Mouse (Mus musculus) T-helper 1 cell (primary cell): ENCODE measurements around the gene Gsap.
"Not testable (repeated sequence)": the region's sequence is repeated elsewhere in the genome, so short reads cannot be mapped to it uniquely, and the experiment has no call there.

ENCODE experiments used
- in situ Hi-C: fragments of 300-600 bp; cut with MboI, MseI; formaldehyde crosslinking; loops from one replicate; pipeline ENCODE4 v1.15.1; 2025; ENCODE audit warnings: high pct_unique_total_duplicates

Gene Gsap

DNA sequence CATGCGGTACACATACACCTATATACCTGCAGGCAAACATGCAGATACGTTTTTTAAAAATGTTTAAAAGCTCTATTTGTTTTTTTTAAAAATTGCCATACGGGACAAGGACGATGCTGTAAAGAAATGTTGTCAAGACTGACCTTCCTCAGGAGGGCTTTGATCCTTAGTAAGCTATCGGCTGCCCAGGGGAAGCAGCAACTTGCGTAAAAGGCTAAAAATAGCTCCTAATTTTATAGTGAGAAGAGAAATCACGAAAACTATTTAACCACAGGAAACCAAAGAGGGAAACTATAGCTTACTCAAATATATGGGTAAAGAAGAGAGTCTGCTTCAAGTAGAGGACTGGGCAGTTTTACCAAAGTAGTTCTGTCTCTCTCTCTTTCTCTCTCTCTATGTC lies 74.7 kb downstream of the Gsap start:
- in situ Hi-C loops: loop anchor here (5.0 to 10.0 kb wide), 2 partner anchors 157 to 374 kb away; no protein-coding TSS in a partner anchor

DNA sequence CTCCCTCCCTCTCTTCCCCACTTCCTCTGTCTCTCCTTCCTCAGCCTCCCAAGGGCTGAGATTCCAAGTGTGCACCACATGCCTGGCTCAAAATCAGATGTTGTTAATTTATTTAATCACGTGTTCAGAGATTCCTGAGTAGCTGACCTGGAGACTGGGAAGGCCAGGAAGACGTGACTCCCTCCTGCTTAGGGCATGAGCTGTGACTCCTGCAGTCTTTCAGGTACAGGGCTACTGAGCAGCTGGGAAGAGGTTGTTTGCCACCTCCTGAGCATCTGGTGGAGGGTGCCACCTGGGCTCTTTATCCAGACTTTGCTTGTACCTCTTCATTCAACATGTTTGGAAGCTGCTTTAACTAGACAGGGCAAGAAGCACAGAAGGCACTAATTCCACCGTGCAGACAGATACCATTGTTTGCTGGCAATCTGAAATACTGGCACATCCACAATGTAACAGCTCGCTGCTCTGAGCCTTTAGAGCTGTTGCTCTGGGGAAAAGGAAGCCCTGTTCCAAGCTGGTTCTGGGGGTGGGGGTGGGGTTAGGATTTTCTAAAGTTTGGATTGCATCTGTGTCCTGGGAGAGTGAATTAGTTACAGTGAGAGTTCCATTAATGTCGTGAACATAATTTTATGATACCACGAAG lies 75.3 kb downstream of the Gsap start:
- in situ Hi-C loops: loop anchor here (5.0 to 10.0 kb wide), 2 partner anchors 156 to 373 kb away; no protein-coding TSS in a partner anchor

DNA sequence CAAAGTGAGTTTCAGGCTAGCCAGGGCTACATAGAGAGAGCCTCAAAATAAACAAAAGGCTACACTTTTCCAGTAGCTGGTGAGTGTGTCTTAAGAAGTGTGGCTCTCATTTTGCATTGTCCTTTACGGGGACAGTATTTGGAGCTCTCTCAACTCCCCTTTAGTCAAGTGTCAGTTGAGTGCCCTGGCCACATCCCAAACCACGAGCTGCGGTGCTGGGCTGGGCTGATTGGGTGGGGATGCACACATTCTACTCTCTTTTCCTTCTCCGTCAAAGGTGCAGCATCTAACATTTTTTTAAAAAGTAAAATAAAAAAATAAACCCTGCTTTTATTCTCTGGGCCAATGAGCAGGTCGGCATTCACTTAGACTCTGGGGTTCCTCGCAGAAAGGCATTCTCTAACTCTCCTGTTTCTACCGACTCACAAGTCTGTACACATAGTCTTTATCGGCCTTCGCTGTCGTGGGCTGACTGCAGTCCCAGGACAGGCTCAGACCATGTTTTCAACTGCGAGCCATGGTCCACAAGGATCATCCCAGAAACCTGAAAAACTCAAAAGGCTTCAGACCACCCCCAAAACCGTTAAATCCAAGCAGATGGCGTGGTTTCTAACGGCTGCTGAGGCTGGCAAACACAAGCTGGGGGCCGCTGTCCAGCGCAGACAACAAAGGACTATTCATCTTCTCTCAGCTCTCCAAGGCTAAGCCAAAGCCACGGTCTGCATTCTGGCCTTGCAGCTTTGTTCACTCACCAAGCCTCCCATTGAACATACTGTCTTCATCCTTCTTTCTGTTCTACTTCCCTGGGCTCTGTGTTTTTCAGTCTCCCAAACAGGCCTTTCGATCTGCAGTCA lies 77.4 kb downstream of the Gsap start:
- in situ Hi-C loops: loop anchor here (5.0 to 10.0 kb wide), 2 partner anchors 154 to 371 kb away; no protein-coding TSS in a partner anchor

DNA sequence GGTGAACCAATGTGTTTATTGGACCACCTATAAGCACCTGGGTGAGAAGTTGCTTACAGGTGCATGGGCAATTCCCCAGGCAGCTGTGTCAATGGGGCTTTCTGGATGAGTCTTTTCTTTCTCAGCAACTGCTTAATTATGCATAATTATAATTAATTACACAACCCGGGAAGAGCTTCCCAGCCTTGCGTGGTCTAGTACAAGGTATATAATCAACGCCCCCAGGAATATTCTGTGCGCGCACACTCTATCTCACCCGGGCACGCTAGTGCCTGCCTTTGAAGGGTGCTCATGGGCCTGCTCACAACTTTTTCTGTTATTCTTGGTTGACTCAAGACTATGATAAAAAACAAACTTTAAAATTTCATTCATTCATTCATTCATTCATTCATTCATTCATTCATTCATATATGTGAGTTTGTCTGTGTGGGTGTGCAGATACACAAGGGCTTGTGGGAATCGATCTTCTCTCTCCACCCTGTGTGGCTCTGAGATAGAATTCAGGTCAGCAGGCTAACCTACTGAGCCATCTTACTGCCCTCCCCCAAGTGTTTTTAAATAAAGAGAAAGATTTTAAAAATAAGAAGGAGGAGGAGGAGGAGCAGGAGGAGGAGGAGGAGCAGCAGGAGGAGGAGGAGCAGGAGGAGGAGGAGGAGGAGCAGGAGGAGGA lies 78.4 kb downstream of the Gsap start:
- in situ Hi-C loops: loop anchor here (5.0 to 10.0 kb wide), 3 partner anchors 153 to 370 kb away; no protein-coding TSS in a partner anchor

DNA sequence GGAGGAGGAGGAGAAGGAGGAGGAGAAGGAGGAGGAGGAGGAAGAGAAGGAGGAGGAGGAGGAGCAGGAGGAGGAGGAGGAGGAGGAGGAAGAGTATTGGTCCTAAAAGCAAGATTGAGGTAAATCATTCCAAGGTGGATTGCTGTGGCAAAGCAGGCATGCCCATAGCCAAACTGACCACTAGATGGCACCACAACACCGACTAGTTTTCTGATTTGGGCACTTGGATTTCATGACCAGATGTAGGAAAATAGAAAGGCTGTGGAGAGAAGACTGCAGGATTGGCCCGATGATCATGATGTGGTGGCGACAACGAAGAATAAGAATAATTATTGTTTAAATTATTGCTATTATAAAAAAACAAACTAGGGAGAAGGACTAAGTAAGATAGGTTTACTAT lies 79.0 kb downstream of the Gsap start:
- in situ Hi-C loops: loop anchor here (5.0 to 10.0 kb wide), 2 partner anchors 327 to 370 kb away; no protein-coding TSS in a partner anchor

DNA sequence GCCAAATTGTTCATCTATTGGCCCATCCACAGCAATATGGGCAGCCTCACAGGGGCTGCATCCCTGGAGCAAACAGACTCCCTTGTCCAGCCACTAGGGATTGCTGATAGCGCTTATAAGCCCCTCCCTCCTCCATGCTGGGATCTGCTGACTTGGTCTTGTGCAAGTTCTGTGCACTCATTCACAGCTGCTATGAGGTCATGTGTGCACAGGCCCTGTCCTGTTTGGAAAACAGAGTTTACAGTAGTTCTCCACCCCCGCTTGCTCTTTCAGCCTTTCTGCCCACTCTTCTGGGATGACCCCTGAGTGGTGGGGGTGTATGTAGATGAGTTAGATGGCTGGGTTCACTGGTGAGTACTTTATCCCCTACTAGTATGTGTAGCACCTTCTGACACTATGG lies 81.0 kb downstream of the Gsap start:
- in situ Hi-C loops: loop anchor here (5.0 to 10.0 kb wide), 2 partner anchors 325 to 368 kb away; no protein-coding TSS in a partner anchor

DNA sequence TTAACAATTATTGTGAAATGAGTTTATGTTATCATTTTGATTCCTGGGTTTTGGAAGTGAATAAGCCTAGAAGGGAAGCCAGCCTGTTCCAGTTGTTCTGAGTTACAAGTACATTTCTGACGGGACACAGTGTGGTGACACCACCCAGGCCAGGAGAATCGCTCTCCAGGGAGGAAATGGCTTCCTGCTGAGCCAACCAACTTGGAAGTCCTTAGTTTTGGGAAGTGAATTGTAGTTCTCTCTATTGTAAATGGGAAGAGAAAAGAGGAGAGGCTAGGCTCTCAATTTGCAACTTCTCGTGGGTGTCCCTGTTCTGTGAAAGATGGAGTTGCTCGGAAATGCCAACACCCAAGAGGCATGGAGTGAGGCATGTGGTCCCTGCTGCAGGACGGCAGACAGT lies 83.4 kb downstream of the Gsap start:
- in situ Hi-C loops: loop anchor here (5.0 to 10.0 kb wide), 2 partner anchors 323 to 365 kb away; no protein-coding TSS in a partner anchor

DNA sequence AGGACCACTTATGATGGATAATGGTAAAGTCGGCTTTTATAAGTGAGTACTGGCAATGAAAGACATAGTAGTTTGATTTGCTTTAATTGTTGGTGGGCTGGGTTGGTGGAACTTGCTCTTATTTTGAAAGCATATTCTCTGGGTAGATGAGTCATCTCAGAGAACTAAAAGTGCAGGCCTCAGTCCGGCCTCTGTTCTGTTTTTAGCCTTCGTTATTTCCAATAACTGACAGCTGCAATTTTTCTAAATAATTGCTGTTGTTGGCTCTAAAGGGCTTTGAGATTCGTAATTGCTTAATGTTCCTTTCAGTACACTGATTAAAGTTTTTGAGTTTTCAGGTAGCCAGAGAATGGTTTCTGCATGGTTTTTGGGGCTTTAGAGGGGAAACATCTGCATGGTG lies 84.7 kb downstream of the Gsap start:
- in situ Hi-C loops: no loop called here

DNA sequence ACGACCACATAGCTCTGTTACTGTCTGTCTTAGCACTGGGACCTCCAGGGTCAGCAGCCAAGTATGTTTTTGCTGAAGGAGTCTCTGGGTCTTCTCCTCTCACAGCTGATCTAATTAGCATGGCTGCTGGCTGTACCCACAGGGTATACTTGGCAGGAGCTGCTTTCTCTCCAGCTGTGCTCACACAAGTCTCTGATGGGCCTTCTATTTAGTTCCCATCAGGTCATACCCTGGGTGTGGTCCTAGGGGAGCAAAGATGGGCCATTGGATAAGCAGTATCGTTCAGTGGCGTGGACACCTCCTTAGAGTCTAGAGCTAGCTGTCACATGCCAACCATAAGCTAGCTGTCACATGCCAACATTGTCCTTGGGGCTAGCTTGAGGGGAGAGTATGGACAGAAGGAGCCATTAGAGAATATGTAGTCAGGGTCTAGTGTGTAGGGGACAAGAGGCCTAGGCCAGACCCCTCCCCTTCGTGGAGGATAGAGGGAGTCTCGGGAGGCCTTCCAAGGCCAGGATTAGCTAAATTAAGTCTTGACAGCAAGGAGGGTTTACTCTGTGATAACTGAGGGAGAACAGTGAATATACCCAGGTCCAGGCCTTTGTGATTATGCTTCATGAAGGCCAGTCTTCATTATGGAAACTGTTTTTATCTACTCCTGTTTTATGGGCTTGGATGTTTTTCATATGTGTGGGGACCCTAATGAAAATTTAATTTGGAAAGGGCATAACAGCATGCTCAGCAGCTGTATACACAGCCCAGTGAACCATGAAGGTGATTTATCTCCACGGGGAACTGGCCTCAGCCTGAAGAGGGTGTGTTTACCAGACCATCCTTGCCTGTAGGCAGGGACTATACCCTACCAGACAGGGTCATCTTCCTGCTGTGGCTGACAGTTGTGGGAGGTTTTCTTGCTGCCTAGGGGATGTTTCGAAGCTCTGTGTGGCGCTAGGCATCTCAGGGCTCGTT lies 85.6 kb downstream of the Gsap start:
- in situ Hi-C loops: no loop called here

DNA sequence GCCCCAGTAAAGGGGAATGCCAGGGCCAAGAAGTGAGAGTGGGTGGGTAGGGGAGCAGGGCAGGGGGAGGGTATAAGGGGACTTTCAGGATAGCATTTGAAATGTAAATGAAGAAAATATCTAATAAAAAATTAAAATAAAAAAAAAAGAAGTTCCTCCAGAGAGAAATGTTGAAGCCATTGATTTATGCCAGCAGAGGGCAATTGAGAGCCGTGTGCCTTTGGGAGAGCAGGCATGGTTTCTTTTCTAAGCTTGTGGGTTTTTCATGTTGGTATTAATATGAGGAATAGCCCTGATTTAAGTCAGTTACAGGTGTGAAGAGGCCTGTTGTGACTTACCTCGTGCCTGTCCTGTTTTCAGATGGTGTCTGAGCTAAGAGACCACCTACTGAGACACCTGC lies 91.6 kb downstream of the Gsap start:
- in situ Hi-C loops: not testable (repeated sequence)

DNA sequence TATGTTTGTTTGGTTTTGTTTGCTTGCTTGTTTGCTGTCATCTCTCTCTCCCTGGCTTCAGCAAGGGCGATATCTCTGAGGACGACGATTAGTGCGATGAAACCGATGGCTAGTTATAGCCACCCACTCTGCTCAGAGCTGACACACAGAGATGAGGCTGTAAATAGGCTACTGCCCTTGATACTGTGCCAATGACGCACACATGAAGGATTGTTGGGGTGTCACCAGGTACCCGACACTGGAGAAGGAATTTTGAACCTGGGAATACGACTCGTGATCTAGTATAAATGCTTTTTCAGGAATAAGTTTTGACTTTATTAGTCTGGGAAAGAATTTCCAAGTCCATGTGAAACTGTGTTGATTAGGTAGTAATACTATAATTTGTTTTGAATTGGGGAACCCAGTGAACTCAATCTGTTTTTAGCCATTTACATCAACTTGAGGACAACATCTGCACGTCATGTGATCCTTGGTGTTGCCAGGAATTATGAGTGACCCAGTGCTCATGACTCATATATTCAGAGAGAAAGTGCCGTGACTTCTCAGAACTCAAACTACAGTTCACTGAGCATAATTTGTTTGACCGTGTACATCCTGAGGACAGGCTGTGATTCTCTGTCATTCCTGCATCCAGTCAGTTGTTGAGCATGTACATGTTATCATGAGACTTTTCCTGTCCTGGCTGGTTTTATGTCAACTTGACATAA lies 97.5 kb downstream of the Gsap start:
- in situ Hi-C loops: no loop called here

DNA sequence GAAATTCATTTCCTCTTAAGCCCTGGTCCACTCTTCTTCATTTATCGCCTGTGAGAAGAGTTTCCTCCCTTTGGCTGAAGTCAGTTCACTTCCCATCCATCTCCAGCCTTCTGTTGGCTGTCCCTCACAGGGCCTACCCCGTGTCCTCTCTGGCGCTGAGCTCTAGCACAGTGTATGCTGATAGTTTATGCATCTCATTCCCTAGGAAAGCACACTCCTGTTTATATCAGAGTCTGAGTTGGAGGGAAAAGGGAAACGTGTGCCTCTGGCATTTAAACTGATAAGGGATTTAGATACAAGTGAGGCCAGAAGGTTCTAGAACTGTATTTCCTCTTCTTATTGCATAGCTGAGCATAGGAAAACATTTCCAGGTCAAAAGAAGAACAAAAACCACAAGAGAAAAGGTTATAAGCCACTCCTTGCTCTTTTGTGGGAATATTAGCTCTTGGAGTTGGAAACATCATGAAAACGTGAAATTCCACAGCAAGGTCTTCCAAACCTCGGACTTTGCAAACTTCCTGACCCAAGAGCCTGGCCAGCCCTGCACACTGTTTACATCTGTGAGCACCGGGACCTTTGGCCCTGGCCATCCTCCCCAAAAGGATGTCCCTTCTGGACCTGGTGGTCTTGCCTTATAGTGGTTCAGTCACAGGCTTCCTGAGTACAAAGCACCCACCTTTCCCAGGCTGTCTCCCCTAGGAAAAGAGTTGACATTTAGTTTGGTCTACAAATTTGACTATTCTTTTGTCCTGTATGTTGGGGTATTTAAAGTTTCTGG lies 102.8 kb downstream of the Gsap start:
- in situ Hi-C loops: no loop called here

DNA sequence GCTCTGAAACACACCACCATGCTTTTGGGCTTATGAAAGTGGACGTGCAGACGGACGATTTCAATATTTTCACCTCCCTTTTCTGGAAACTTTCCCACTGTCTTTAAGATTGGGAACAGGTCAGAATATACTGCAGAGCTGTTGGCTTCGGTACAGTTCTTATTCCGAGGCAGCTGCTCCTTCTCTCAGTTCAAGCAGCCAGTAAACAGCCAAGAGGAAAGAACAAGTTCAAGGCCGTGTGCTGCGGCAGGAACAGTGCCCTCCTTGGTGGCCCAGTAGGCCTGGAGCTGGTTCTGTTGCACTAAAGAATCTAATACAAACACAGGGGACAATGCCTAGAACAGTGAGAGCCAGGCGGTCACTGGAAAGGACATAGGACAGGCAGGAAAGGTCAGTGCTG lies 104.5 kb downstream of the Gsap start:
- in situ Hi-C loops: no loop called here

DNA sequence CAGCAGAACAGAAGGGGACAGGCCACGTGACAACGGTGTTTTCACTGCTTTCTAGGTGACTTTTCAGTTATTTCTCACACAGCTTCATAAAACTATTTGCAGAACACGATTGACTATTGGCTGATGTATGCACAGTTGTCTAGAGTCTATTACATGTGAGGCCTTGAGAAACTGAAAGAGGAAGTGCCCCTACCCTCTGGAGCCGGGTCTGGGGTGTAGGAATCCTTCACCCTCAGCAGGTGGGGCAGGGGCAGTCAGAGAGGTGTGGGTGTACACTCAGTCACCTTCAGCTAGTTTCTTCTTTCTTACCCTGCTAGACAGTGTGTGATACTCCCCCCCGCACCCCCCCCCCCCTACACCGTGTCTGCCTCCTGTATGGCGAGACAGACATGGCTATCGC lies 109.6 kb downstream of the Gsap start:
- in situ Hi-C loops: no loop called here

DNA sequence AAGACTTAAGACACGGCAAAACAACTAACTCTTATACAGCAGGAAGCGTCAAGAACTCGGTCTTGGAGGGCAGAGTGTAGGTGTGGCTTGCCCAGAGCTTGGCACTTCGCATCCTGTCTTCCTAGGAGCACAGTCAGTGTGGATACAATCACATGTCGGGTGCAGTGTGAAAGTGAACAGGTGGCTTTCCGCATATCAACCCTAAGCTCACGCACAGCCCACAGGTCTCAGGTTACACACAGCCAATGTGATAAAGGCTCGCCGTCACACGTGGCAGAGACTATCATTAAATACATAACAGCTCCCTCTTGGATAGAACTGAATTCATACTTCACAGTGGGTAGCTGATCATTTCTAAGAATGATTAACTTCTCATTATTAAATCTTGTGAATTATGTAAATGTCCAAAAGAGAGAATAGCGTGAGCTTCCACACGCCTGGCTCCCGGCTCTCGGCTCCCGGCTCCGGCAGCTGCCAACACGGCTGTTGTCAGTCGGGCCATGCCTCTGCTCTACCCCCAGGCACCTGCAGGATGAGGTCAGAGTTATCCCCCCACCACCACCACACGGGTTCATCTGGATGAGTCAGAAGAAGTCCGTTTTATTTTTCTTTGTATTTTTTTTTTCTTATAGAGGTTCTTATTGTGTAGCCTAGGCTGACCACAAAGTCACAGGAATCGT lies 113.2 kb downstream of the Gsap start:
- in situ Hi-C loops: no loop called here

DNA sequence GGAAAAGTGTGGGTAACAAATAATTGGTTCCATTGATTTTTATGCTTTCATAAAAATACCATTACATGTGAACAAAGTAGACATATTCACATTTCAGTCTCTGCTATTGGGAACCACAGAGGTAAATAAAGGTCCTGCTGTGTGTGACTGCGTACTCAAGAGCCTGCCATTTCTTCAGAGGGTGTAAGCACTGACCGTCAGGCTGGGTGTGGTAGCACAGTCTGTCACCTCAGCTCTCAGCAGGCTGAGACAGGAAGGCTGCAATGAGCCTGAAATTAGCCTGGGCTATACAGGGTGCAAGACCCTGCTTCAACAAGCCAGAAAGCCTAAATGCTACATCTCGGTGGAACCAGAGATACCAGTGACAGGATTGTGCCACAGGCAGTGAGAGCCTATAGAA lies 114.0 kb downstream of the Gsap start:
- in situ Hi-C loops: no loop called here

DNA sequence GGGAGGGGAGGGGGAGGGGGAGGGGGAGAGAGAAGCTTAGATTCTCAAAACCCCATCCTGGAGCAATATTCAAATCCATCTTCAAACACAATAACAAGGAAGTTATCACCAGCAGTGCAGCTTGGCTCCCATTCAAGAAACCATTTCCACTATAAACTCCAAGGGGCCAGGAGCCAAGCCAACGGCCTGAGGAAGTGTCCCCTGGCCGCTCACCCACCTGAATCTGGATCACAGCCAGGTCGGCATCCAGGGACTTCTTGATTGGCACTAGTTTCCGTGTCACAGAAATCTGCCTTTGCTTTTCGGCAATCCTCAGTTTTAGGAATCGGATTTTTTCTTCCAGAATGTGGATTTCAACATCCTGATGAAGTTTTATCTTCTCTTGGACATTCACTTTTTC lies 115.0 kb downstream of the Gsap start:
- in situ Hi-C loops: no loop called here

DNA sequence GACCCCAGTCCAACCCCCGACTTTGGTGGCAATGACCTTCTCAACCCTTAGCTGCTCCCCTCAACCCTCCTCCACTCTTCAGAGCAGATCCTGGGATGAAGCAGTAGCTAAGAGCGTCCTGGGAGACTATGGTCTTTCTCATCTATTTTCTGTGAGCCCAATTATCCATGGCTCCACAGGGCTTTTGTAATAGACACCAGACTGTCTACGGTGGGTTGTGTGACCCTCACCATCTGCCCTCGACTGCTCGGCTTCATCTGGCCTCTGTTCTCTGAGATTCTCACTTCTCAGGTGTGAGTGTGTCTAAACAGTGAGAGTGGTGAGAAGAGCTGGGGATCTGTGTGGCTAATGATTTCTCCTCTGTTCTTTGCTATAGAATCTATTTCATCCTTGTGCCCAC lies 121.1 kb downstream of the Gsap start:
- in situ Hi-C loops: no loop called here

DNA sequence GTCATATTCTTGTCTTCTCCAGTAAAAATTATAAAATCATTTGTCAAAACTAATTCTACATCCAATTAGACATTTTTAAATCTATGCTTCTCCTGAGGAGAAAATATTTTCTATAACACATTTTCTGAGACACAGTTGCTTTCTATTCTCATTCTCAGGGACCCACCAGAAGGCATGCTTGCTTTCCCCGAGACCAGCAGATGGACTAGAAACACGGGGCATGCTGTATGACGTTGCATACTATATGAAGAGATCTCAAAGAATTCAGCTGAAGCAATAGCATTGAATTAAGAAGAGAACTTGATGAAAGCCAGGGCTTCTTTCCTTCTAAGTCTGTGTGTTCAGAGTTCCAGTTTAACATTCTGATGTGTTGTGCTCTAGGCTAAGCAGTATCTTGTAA lies 128.6 kb downstream of the Gsap start:
- in situ Hi-C loops: no loop called here
